In the genomic region with DNA sequence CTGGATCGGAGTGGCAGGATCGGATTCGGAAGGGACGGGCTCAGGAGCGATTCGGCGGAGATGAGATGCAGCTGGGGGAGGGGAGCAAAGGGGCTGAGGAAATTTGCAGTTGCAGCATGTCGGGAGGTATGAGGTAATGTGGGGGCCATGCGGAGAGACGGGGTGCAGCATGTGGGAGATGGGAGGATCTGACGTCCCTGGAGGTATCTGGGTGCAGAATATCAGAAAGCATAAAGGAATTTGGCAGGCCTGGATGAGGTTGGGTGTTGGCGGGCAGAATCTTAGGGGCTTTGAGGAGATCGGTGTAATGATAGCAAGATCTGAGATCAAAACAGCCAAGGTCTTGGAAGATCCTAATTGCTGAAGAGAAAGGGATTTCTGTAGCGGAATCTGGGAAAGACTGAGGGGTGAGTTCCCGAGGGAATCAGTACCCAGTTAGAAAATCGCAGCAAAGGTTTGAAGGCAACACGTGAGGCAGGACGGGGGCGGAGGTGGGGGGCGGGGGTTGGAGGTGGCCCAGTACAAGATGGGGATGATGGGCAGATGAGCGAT, we compare ENCODE assay signal across 8 mouse cellular contexts. TPM values are rescaled to one million over a fixed set of nuclear protein-coding genes. Genes with fewer than 3 reads are reported as not detected.
DNase-seq lines count a peak whose midpoint lies in the region; ATAC-seq and TF ChIP-seq lines count a peak whose summit lies in the region.

No protein-coding gene starts in this region.

- H3K36me3 ChIP-seq in heart, embryonic 13.5 days = no peaks in the 10 kb centered on the region
- H3K36me3 ChIP-seq in hindbrain, postnatal 0 days (ENCODE audit: insufficient read depth, low read length) = no peaks in the 10 kb centered on the region
- H3K36me3 ChIP-seq in midbrain, embryonic 15.5 days (replicated peaks) = no peaks in the 10 kb centered on the region

- no peak for TF ChIP-seq CTCF in hindbrain, postnatal 0 days (IDR thresholded peaks at IDR 0.05; ENCODE audit: low read depth)

- DNase-seq in heart, postnatal 25 days (ENCODE audit: low spot score) = no peak
- DNase-seq in CD4-positive helper T cell, adult 2 months (ENCODE audit: low read depth, low spot score) = peak; percentile 20
- peak; percentile 59 for DNase-seq in hindbrain, postnatal 0 days (ENCODE audit: low spot score)
- no peak for DNase-seq in ovary, postnatal 36 days (ENCODE audit: low spot score)
- DNase-seq in adrenal gland, postnatal 25 days = no peak

- peak overlapping the region; percentile 70 for H3K4me3 ChIP-seq in heart, embryonic 13.5 days
- H3K4me3 ChIP-seq in hindbrain, postnatal 0 days (ENCODE audit: low read length) = peak overlapping the region; percentile 74
- peak overlapping the region; percentile 70 for H3K4me3 ChIP-seq in midbrain, embryonic 15.5 days

- no peaks in the 10 kb centered on the region for H3K9me3 ChIP-seq in heart, embryonic 13.5 days
- no peaks in the 10 kb centered on the region for H3K9me3 ChIP-seq in hindbrain, postnatal 0 days (ENCODE audit: low read length)
- no peaks in the 10 kb centered on the region for H3K9me3 ChIP-seq in midbrain, embryonic 15.5 days

- H3K27me3 ChIP-seq in heart, embryonic 13.5 days (replicated peaks) = no peaks in the 10 kb centered on the region
- H3K27me3 ChIP-seq in hindbrain, postnatal 0 days (ENCODE audit: insufficient read depth, low read length) = no peaks in the 10 kb centered on the region
- no peaks in the 10 kb centered on the region for H3K27me3 ChIP-seq in midbrain, embryonic 15.5 days (replicated peaks)

- intact Hi-C loops in heart, postnatal 25 days (cut with DNase I) = no loop called here

- peaks cover 46% of the 10 kb centered on the region for H3K4me1 ChIP-seq in heart, embryonic 13.5 days
- H3K4me1 ChIP-seq in hindbrain, postnatal 0 days (ENCODE audit: insufficient read depth, low read length) = peaks cover 3% of the 10 kb centered on the region
- H3K4me1 ChIP-seq in midbrain, embryonic 15.5 days = peaks cover 31% of the 10 kb centered on the region

- H3K9ac ChIP-seq in heart, embryonic 13.5 days = peak overlapping the region; percentile 91
- H3K9ac ChIP-seq in hindbrain, postnatal 0 days (replicated peaks; ENCODE audit: low read length) = peak overlapping the region; percentile 81
- H3K9ac ChIP-seq in midbrain, embryonic 15.5 days = peak overlapping the region; percentile 80

- H3K4me2 ChIP-seq in heart, embryonic 13.5 days = peak overlapping the region; percentile 82
- H3K4me2 ChIP-seq in hindbrain, postnatal 0 days (ENCODE audit: low read depth, low read length) = peak overlapping the region; percentile 72
- peak overlapping the region; percentile 61 for H3K4me2 ChIP-seq in midbrain, embryonic 15.5 days

- ATAC-seq in heart, embryonic 13.5 days (ENCODE audit: extremely low read depth, insufficient number of reproducible peaks, low FRiP score, low TSS enrichment) = peak; percentile 31; the same call in 1 of the 2 replicates
- ATAC-seq in common myeloid progenitor, adult 5-6 weeks (replicated peaks; ENCODE audit: low read depth, poor library complexity, severe bottlenecking) = peak; percentile 56
- ATAC-seq in hindbrain, postnatal 0 days = peak; percentile 94
- ATAC-seq in midbrain, embryonic 15.5 days (replicated peaks) = peak; percentile 91

- H3K27ac ChIP-seq in heart, embryonic 13.5 days (replicated peaks) = peak overlapping the region; percentile 2; the same call in 1 of the 2 replicates
- H3K27ac ChIP-seq in hindbrain, postnatal 0 days = peak overlapping the region; percentile 87
- peak overlapping the region; percentile 82 for H3K27ac ChIP-seq in midbrain, embryonic 15.5 days

- WGBS in heart, embryonic 13.5 days = 1% methylated on average over 21 of the region's 21 CpGs
- 1% methylated on average over 21 of the region's 21 CpGs for WGBS in hindbrain, postnatal 0 days
- WGBS in midbrain, embryonic 15.5 days = under 1% methylated on average over 21 of the region's 21 CpGs

RNA-seq across cellular contexts. Expression of a gene that starts 0.4 kb away (rescaled TPM):
- polyA plus RNA-seq in heart, embryonic 13.5 days (2015; fragmentation: Nextera tagmentation; extraction: Ambion mirVana) = 29.5 and 32.7 TPM in 2 replicates
- 10 to 100 TPM; 16.7 to 17.4 TPM for total RNA-seq in heart, postnatal 25 days (2021)
- total RNA-seq in common myeloid progenitor, adult 5-6 weeks (2017) = 15.4 and 35.5 TPM in 2 replicates
- total RNA-seq in hindbrain, postnatal 0 days (2014; rRNA removed) = 187 and 189 TPM in 2 replicates
- polyA plus RNA-seq in hindbrain, postnatal 0 days (2015; fragmentation: Nextera tagmentation; extraction: Ambion mirVana) = 110 and 128 TPM in 2 replicates
- polyA plus RNA-seq in midbrain, embryonic 15.5 days (2015; fragmentation: Nextera tagmentation; extraction: Ambion mirVana) = 207 and 214 TPM in 2 replicates
- total RNA-seq in adrenal gland, postnatal 25 days (2021) = 25.0 and 34.5 TPM in 2 replicates

Comparison
In these comparisons a context has a peak if more than half of its experiments do, and no peak if none do; other contexts are left out.
1. ATAC-seq: peak in every context shown above with its lines; median percentile 94 in hindbrain, postnatal 0 days; 91 in midbrain, embryonic 15.5 days; 56 in common myeloid progenitor, adult 5-6 weeks; 31 in heart, embryonic 13.5 days.
2. H3K27ac ChIP-seq: peak in every context shown above with its lines; median percentile 87 in hindbrain, postnatal 0 days; 82 in midbrain, embryonic 15.5 days; 2 in heart, embryonic 13.5 days.
3. DNase-seq: peak in CD4-positive helper T cell, adult 2 months (single experiment) and hindbrain, postnatal 0 days (single experiment); none in heart, postnatal 25 days (single experiment), ovary, postnatal 36 days (single experiment) and adrenal gland, postnatal 25 days (single experiment).
4. Peak in every context shown above with its lines, with median percentiles within 50 percentile points of each other: H3K4me2 ChIP-seq, H3K4me3 ChIP-seq and H3K9ac ChIP-seq.